Mouse (Mus musculus): Measurements from ENCODE around the gene Got2.

The Got2 gene

DNA sequence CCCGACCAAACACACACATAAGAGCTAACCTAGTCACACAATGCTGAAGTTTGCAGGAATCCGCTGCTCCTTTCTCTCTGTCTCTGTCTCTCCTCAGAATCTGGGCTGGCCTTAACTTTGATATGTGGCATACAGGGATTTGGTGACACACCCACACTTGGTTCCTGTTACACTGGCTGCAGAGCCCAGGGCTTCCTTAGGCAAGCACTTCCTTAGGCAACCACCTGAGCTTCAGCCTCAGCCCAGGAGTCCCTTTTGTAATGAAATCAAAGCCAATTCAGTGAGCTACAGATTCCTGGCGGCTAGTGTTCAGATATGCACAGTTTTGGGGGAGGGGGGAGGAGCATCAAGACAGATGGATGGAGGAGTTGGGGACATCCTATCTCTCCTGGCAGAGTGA lies 70.8 kb downstream of the Got2 start:
- DNase-seq, result no peak

- no peak for DNase-seq
Measured at GRCm38 (mm10) chr8:95816044-95816708, 72.2 kb downstream of the Got2 start.
